Mouse (Mus musculus) kidney, adult 2 months (tissue): ENCODE results near the gene Pptc7.

Source experiments
- CTCF ChIP-seq: fragments of 200-500 bp; conservative IDR thresholded peaks from 2 replicates; pipeline ENCODE4 v1.5.1; 2011; ENCODE audit warnings: low read depth, mild to moderate bottlenecking, control low read depth, low read length, moderate library complexity, mixed read lengths; ENCODE audit not compliant: insufficient read depth, insufficient read length
- POLR2A ChIP-seq: fragments of 200-500 bp; IDR thresholded peaks from one replicate; pipeline ENCODE4 v1.6.1; 2011; ENCODE audit warnings: low read depth, low read length, control low read depth

DNA sequence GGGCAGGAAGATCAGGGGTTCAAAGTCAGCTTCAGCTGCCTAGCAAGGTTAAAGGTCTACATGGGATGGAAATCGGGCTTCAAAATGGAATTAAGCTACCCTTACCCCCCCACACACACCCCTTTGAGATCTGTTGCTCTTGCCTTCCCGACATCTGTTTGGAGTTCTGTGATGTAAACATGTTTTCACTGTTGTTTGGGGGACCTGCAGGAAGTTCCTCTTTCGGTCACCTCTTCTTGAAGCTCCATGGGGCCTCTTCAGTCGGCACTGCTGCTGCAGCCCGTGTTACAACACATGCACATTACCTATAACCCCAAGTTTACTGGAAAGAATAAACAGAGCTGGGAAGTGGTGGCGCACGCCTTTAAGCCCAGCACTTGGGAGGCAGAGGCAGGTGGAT is 17.0 kb upstream of the Pptc7 start:
- no peak for TF ChIP-seq CTCF
- no peak for TF ChIP-seq POLR2A
